Mouse (Mus musculus) limb, embryonic 10.5 days (tissue): ENCODE data around the gene Klra2. TPM values are rescaled to one million over a fixed set of nuclear protein-coding genes. Genes with fewer than 3 reads are reported as not detected.

Source experiments
- DNase-seq: peaks from one replicate; pipeline ENCODE4 v3.0.0-alpha.2; 2017; ENCODE audit warnings: low spot score
- H3K27ac ChIP-seq: fragments of 300-500 bp; sonication (generic); 2 replicates; pipeline ENCODE4 v1.5.1; 2016; ENCODE audit warnings: mild to moderate bottlenecking
- H3K27me3 ChIP-seq: fragments of 300-500 bp; sonication (generic); 2 replicates; pipeline ENCODE4 v1.6.1; 2016; ENCODE audit warnings: low read depth, mild to moderate bottlenecking; ENCODE audit not compliant: poor library complexity, severe bottlenecking
- H3K36me3 ChIP-seq: fragments of 300-500 bp; sonication (generic); 2 replicates; pipeline ENCODE4 v1.6.1; 2016; ENCODE audit warnings: mild to moderate bottlenecking, moderate library complexity
- H3K4me1 ChIP-seq: fragments of 300-500 bp; sonication (generic); 2 replicates; pipeline ENCODE4 v1.6.1; 2016
- H3K4me3 ChIP-seq: fragments of 300-500 bp; sonication (generic); 2 replicates; pipeline ENCODE4 v1.5.1; 2016; ENCODE audit warnings: mild to moderate bottlenecking, moderate library complexity
- H3K9me3 ChIP-seq: fragments of 300-500 bp; sonication (generic); replicated peaks from 2 replicates; pipeline ENCODE4 v1.6.1; 2016; ENCODE audit warnings: mild to moderate bottlenecking
- WGBS: fragments of 180-500 bp; shearing (Covaris S2); methylation state at CpG from one replicate; pipeline ENCODE4 v1.1.7; 2016; 5-methylcytosine and 5-hydroxymethylcytosine counted together
- polyA plus RNA-seq: library from polyadenylated mRNA; unstranded; fragments of >200 nt; fragmentation: Nextera tagmentation; extraction: Ambion mirVana; gene quantifications from 2 replicates; pipeline ENCODE4 v1.2.1, GENCODE M21; 2016

Gene Klra2
- polyA plus RNA-seq, 1 experiment from 2014 or later = not detected

- WGBS = 68% methylated on average over 3 of the region's 3 CpGs
- Histone ChIP-seq H3K4me1 (no peaks in the 10 kb centered on the region), H3K36me3 (no peaks in the 10 kb centered on the region), H3K27me3 (no peaks in the 10 kb centered on the region), H3K27ac (no peak overlapping the region), H3K4me3 (no peak overlapping the region), H3K9me3 (no peaks in the 10 kb centered on the region)
- DNase-seq = no peak
Measured at GRCm38 (mm10) chr6:131262778-131263177, 15.6 kb upstream of the Klra2 start.

GRCm38 (mm10) chr6:131262009-131262408 is 14.8 kb upstream of the Klra2 start:
- no peaks in the 10 kb centered on the region for H3K36me3 ChIP-seq
- no peak for DNase-seq
- H3K9me3 ChIP-seq = no peaks in the 10 kb centered on the region
- H3K27ac ChIP-seq = no peak overlapping the region
- no peak overlapping the region for H3K4me3 ChIP-seq
- H3K27me3 ChIP-seq = no peaks in the 10 kb centered on the region
- 82% methylated on average over 3 of the region's 3 CpGs for WGBS
- H3K4me1 ChIP-seq = no peaks in the 10 kb centered on the region

- H3K27me3 ChIP-seq = no peaks in the 10 kb centered on the region
- no peaks in the 10 kb centered on the region for H3K9me3 ChIP-seq
- no peaks in the 10 kb centered on the region for H3K36me3 ChIP-seq
- H3K27ac ChIP-seq = no peak overlapping the region
- DNase-seq = no peak
- 83% methylated on average over 2 of the region's 2 CpGs for WGBS
- no peak overlapping the region for H3K4me3 ChIP-seq
- no peaks in the 10 kb centered on the region for H3K4me1 ChIP-seq
Measured at GRCm38 (mm10) chr6:131245081-131245480, 2.1 kb downstream of the Klra2 start.

Other genes with a start within 250 kb of the Klra2 start
- gene Magohb, start 45.9 kb upstream of the Klra2 start, polyA plus RNA-seq = 55.9 and 66.0 TPM in 2 replicates
- gene Styk1, start 106.2 kb upstream of the Klra2 start, polyA plus RNA-seq = 0.79 and 1.9 TPM in 2 replicates
- 33.9 and 37.6 TPM in 2 replicates for gene Ybx3, start 141.1 kb upstream of the Klra2 start, polyA plus RNA-seq
- not detected in 2 replicates for gene 5430401F13Rik, start 239.0 kb upstream of the Klra2 start, polyA plus RNA-seq
- not detected in 2 replicates for gene Gm6619, start 239.0 kb upstream of the Klra2 start, polyA plus RNA-seq